Mouse (Mus musculus): Measurements from ENCODE around the gene Ly6g5c. TPM values are rescaled to one million over a fixed set of nuclear protein-coding genes. Genes with fewer than 3 reads are reported as not detected.

Ly6g5c gene
- polyA plus RNA-seq, 1 experiment from 2014 or later, result not detected

DNA sequence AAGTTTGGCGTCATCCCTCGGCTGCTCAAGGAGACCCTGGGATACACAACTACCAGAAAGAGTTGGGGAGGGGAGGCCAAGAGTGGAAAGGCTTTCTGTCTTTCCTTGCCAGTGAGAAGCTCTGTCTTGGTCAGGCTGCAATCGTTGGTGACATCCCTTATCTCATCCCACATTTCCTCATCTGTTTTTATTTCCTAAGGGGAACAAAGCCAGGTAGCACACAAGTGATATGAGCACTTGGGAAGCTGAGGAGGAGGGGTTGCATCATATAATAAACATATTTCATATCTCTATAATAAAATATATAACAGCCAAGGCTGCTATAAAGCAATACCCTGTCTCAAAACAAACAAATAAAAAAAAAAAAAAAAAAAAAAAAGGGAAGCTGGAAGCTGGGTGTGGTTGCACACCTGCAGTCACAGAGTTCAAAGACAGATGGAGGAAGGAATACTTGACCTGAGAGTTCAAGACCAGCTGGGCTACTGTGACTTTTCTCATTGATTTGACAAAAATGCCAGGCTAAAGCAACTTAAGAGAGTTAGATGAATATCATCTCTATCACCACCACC, 24.1 kb upstream of the Ly6g5c start:
- H3K36me3 ChIP-seq, result no peaks in the 10 kb centered on the region
- ATAC-seq (ENCODE audit: insufficient number of reproducible peaks, low FRiP score, low TSS enrichment, low read depth), result no peak
- 63% methylated on average over 3 of the region's 3 CpGs for WGBS

DNA sequence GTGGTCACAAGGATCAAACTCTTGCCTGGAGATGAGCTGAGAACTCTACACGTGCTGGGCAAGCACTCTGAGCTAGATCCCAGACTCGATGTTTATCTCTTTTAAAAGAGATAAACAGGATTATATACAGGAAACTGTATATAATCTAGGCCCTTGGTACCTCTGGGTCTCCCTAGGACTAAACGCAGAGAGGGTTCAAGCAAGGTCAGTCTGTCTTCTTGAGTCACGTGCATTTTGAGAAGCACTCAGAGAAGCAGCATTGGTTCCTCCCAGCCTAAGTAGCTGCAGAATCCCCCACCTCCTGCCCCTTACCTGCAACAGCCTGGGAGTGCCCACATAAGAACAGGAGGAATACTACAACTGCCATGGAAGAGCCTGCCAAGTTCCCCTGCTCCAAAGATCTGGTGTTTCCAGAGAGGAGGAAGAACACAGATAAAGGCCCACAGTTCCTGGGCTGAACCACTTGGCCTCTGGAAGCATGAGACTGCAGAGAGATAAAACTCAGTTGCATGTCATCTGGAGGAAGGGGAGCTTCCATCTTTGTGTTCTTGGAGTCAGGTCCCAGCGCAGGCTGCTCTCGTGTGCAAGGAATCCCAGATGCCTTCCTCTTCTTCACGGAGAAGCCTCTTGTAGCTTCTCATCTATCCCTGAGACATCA, 22.7 kb upstream of the Ly6g5c start, which contains the start of gene Ly6g6f:
Ly6g6f (minus strand) TSS at position 403 of the 658 bp plus-strand sequence.
- no peak for ATAC-seq (ENCODE audit: insufficient number of reproducible peaks, low FRiP score, low TSS enrichment, low read depth)

More for the DNA sequence above, 24.1 kb upstream of the Ly6g5c start:
- Histone ChIP-seq H3K9me3 (no peaks in the 10 kb centered on the region), H3K9ac (no peak overlapping the region), H3K4me1 (no peaks in the 10 kb centered on the region), H3K27me3 (no peaks in the 10 kb centered on the region; the same call in 1 of the 2 replicates), H3K4me2 (no peak overlapping the region), H3K4me3 (no peak overlapping the region), H3K27ac (no peak overlapping the region)

DNA sequence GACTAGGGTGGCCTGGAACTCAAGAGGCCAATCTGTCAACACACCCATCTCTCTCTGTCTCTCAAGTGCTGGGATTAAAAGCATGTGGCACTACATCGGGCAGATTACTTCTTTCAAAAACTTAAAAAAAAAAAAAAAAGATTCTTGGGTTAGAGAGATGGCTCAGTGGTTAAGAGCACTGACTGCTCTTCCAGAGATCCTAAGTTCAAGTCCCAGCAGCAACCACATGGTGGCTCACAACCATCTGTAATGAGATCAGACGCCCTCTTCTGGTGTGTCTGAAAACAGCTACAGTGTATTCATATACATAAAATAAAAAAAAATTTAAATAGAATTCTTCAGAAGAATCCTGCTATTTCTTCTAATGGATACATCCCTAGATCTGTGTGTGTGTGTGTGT, 19.9 kb upstream of the Ly6g5c start:
- WGBS, result 53% methylated on average over 2 of the region's 2 CpGs

More for the DNA sequence above, 22.7 kb upstream of the Ly6g5c start, which contains the start of gene Ly6g6f:
- peaks cover 6% of the 10 kb centered on the region for H3K4me1 ChIP-seq
- H3K4me3 ChIP-seq, result no peak within 1 kb of the TSS
- H3K9me3 ChIP-seq, result no peaks in the 10 kb centered on the region
- H3K36me3 ChIP-seq, result no peaks in the 10 kb centered on the region
- H3K4me2 ChIP-seq, result no peak within 1 kb of the TSS
- WGBS, result 77% methylated on average over 7 of the region's 7 CpGs
- H3K27me3 ChIP-seq, result no peaks in the 10 kb centered on the region; the same call in 1 of the 2 replicates
- H3K9ac ChIP-seq, result no peak within 1 kb of the TSS
- no peak within 1 kb of the TSS for H3K27ac ChIP-seq

DNA sequence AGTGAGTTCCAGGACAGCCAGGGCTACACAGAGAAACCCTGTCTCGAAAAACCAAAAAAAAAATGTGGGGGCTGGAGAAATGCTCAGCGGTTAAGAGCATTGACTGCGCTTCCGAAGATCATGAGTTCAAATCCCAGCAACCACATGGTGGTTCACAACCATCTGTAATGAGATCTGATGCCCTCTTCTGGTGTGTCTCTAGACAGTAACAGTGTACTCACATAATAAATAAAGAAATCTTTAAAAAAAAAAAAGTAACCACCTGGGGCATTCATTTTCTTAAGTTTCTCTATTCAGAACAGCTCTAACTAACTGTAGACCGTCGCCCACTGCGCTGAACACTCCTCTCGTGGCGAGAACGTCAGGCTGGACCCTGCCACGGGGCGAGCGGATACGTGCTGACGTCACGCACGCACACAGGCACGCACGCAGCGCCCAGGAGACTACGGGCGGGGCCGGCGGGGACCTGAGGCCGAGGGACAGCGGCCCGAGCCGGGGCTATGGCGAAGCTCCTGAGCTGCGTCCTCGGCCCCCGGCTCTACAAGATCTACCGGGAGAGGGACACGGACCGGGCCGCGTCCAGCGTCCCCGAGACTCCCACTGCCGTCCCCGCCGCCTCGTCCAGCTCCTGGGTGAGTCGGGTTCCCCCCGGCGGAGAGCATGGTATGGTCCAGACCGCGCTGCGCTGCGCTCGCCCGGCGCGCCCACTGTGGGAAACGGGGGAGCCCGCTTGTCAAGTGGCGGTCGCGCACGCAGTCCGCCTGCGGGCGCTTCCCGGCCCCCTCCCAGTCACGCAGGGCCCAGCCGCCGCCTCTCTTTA, 19.0 kb upstream of the Ly6g5c start, which contains the start of gene Abhd16a:
Abhd16a (plus strand) TSS at position 439 of the 820 bp plus-strand sequence.
- 4% methylated on average over 48 of the region's 67 CpGs for WGBS
- H3K36me3 ChIP-seq, result peaks cover 31% of the 10 kb centered on the region
- H3K27ac ChIP-seq, result peak within 1 kb of the TSS; percentile 98
- H3K9ac ChIP-seq, result peak within 1 kb of the TSS; percentile 94
- peaks cover 13% of the 10 kb centered on the region for H3K4me1 ChIP-seq
- H3K9me3 ChIP-seq, result no peaks in the 10 kb centered on the region
- no peaks in the 10 kb centered on the region; the same call in 1 of the 2 replicates for H3K27me3 ChIP-seq
- peak; percentile 96 for ATAC-seq (ENCODE audit: insufficient number of reproducible peaks, low FRiP score, low TSS enrichment, low read depth)
- peak within 1 kb of the TSS; percentile 70 for H3K4me3 ChIP-seq
- H3K4me2 ChIP-seq, result peak within 1 kb of the TSS; percentile 53

More for the DNA sequence above, 19.9 kb upstream of the Ly6g5c start:
- no peaks in the 10 kb centered on the region; the same call in 1 of the 2 replicates for H3K27me3 ChIP-seq
- no peak overlapping the region for H3K4me2 ChIP-seq
- H3K27ac ChIP-seq, result no peak overlapping the region
- ATAC-seq (ENCODE audit: insufficient number of reproducible peaks, low FRiP score, low TSS enrichment, low read depth), result no peak
- H3K4me3 ChIP-seq, result no peak overlapping the region
- no peak overlapping the region for H3K9ac ChIP-seq
- H3K36me3 ChIP-seq, result peaks cover 22% of the 10 kb centered on the region
- no peaks in the 10 kb centered on the region for H3K9me3 ChIP-seq
- H3K4me1 ChIP-seq, result peaks cover 13% of the 10 kb centered on the region

DNA sequence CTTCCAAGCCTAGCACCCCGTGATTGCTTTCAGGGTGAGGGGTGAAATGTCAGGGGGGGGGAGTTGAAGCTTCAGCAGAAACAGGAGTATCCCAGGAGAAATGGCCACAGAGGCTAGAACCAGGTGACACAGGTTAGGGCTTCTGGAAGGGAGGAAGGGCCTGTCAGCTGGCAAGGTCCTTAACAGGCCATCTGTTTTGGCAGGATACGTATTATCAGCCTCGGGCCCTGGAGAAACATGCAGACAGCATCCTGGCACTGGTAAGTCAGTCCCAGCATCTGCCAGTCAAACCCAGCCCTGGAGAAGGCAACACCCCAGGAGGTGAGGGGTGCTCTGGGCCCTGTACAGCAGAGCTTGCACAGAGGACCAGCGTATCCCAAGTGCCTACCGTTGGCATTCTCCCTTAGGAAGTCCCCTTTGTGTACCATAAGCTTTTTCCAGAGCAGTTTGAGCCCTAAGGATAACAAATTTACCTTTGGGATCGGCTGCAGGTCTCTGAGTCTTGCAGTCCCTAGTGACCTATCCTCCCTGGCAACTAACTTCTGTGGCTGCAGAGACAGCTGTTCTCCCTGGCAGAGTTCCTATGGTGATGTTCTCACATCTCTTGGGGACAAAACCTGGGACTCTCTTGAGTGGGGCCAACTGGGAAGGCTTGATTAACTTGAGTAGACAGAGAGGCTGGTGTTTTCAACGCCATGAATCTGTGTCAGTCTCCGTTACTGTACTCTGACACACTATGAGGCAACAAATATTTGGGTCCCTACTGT, 17.7 kb upstream of the Ly6g5c start:
- WGBS, result 57% methylated on average over 8 of the region's 8 CpGs
- Histone ChIP-seq H3K27ac (peak overlapping the region; percentile 98; the same call in 1 of the 2 replicates), H3K27me3 (no peaks in the 10 kb centered on the region; the same call in 1 of the 2 replicates), H3K9me3 (no peaks in the 10 kb centered on the region), H3K36me3 (peaks cover 44% of the 10 kb centered on the region), H3K4me2 (peak overlapping the region; percentile 53), H3K4me1 (peaks cover 13% of the 10 kb centered on the region), H3K4me3 (peak overlapping the region; percentile 70), H3K9ac (peak overlapping the region; percentile 94)
- no peak for ATAC-seq (ENCODE audit: insufficient number of reproducible peaks, low FRiP score, low TSS enrichment, low read depth)

DNA sequence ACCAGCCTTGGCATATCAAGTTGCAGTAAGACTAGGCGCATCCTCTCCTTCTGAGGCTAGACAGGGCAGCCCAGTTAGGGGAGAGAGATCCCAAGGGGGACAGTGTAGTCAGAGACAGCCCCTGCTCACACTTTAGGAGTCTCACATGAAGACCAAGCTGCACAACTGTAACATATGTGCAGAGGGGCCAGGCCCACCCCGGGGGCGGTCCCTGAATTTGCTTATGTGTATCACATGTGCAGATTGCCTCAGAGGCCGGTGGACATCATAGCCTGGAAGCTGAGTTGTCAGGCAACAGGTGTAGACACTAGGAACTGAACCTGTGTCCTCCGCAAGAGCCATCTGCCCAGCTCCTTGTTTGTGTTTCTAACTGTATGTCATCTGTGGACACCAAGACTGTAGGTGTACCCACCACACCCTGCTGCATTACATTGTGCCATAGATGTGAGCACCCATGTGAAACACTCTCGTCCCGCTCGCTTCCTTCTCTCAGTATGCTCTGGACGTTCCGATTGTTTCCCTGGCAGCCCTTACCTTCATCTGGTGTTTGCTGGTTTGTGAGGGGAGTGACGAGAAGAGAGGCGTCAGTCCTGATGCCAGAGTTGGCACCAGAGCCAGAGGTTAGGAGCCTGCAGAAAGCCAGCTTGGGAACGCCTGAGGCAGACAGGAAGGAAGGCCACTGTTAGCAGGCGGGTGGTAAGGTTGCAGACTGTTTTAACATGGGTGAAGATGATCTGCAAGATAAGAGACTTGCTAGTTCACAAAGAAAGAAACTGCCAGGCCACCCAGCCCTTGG, 15.5 kb upstream of the Ly6g5c start:
- Histone ChIP-seq H3K27ac (no peak overlapping the region), H3K4me2 (no peak overlapping the region), H3K4me3 (no peak overlapping the region), H3K4me1 (peaks cover 13% of the 10 kb centered on the region), H3K27me3 (no peaks in the 10 kb centered on the region), H3K9ac (no peak overlapping the region), H3K36me3 (peaks cover 67% of the 10 kb centered on the region), H3K9me3 (no peaks in the 10 kb centered on the region)
- no peak for ATAC-seq (ENCODE audit: insufficient number of reproducible peaks, low FRiP score, low TSS enrichment, low read depth)
- 82% methylated on average over 14 of the region's 14 CpGs for WGBS

DNA sequence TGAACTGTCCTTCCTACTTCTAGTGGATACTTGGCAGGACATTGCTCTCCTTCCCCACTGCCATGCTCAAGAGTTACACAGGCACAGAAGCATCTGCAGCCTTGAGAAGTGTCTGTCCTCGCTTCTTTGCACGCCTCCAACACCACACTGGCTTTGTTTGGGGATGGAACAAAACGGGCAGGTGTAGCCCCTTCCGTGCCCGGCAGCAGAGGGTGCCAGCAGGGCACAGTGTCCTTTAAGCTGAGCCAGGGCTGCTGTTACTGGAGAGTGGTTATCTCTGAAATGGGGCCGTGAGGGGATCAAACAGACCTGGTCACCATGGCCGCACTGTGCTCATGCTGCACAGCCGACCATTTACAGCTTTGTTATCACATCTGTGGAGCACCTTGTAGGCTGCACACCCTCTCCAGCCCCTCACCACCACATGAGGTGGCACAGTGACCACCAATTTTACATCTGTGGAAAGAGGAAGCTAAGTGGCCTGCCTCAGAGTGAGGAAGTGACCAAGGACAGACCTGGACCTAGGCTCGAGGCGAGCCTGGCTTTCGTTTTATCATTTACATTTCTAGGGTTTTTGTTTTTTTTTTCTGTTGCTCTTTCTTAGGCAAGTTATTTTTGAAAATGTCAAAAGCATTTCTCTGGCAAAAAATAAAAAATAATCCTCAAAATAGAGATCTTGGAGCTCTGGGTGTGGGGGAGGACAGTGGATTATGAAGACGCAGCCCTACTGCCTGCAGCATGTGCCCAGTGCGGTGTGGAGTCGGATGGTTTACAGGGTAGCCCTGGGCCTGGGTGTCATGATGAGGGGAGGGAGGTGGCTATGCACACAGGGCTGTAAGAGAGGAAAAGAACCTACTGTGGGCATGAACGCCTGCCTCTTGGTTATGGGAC, 13.4 kb upstream of the Ly6g5c start:
- Histone ChIP-seq H3K27me3 (no peaks in the 10 kb centered on the region), H3K4me3 (no peak overlapping the region), H3K4me2 (no peak overlapping the region), H3K36me3 (peaks cover 88% of the 10 kb centered on the region), H3K9ac (no peak overlapping the region), H3K4me1 (peaks cover 13% of the 10 kb centered on the region), H3K9me3 (no peaks in the 10 kb centered on the region), H3K27ac (no peak overlapping the region)
- ATAC-seq (ENCODE audit: insufficient number of reproducible peaks, low FRiP score, low TSS enrichment, low read depth), result no peak
- WGBS, result 92% methylated on average over 15 of the region's 15 CpGs

DNA sequence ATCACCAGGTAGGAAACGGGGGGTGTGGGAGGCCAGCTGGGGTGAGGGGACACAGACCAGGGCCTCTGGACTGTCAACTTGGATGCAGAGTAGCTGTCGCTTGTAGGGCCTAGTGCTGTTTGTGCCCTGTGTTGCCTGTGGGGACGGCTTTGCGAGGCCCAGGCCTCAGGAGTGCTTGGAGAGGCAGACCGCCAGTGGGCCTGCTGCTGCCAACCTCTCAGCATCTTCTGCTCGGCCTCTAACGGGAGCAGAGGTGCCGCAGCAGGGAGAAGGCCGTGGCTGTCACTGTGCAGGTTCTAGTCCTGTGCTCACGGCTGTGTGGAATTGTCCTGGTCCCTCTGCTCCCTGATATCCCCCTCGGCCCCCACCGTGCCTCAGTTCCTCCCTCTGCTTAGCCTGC, 11.5 kb upstream of the Ly6g5c start:
- 87% methylated on average over 12 of the region's 12 CpGs for WGBS
- ATAC-seq (ENCODE audit: insufficient number of reproducible peaks, low FRiP score, low TSS enrichment, low read depth), result no peak
- Histone ChIP-seq H3K4me1 (no peaks in the 10 kb centered on the region), H3K27ac (no peak overlapping the region), H3K4me2 (no peak overlapping the region), H3K9ac (no peak overlapping the region), H3K36me3 (peaks cover 98% of the 10 kb centered on the region), H3K27me3 (no peaks in the 10 kb centered on the region), H3K4me3 (no peak overlapping the region), H3K9me3 (no peaks in the 10 kb centered on the region)

DNA sequence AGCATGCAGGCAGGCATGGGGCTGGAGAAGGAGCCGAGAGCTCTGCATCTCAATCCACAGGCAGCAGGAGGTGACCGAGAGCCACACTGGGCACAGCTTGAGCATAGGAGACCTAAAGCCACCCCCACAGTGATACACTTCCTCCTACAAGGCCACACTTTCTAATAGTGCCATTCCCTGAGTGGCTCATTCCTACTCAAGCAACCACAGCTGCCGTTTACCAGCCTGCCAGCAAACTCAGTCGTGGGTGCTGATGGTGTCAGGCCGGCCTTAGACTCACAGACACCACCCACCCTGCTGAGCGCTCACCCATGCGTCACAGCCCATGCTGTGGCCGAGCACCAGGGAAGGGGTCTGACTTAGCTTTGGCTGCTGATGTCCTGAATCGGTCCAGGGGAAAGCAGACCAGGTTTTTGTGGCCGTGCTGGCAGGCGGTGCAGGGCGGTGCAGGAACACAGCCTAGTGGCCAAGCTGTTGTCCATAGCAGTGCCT, 10.9 kb upstream of the Ly6g5c start:
- no peak for ATAC-seq (ENCODE audit: insufficient number of reproducible peaks, low FRiP score, low TSS enrichment, low read depth)
- no peaks in the 10 kb centered on the region for H3K4me1 ChIP-seq
- 0 out of 2 replicates have a peak overlapping the region, but pooled peaks have one; percentile 2 for H3K9ac ChIP-seq
- 88% methylated on average over 12 of the region's 12 CpGs for WGBS
- H3K27me3 ChIP-seq, result no peaks in the 10 kb centered on the region
- no peak overlapping the region for H3K4me2 ChIP-seq
- H3K4me3 ChIP-seq, result no peak overlapping the region
- peaks cover 100% of the 10 kb centered on the region for H3K36me3 ChIP-seq
- no peak overlapping the region for H3K27ac ChIP-seq
- no peaks in the 10 kb centered on the region for H3K9me3 ChIP-seq

DNA sequence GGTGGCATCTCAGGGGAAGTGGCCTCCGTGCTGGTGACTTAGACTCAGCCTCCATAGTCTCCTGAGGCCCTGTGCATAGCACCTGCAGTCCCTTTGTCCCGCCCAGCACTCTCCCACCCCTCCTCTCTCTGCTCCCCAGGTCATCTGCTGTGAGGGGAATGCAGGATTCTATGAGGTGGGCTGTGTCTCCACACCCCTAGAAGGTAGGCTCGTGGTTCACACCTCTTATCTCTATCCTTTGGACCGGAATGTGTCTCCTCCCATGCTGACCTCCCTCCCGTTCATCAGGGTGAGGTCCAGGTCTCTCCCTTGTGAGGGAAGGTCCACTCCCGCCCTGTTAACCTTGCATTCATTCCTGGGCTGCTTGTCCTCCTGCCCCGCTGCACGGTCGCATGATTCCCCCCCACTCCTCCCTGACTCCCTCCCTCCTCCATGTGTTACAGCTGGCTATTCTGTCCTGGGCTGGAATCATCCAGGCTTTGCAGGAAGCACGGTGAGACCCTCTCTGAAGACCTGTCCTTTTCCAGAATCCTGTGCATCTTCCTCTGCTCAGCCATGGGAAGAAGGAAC, 7.8 kb upstream of the Ly6g5c start:
- 77% methylated on average over 10 of the region's 10 CpGs for WGBS
- Histone ChIP-seq H3K4me1 (no peaks in the 10 kb centered on the region), H3K9ac (no peak overlapping the region), H3K4me3 (no peak overlapping the region), H3K9me3 (no peaks in the 10 kb centered on the region), H3K36me3 (peaks cover 91% of the 10 kb centered on the region), H3K27ac (no peak overlapping the region), H3K27me3 (no peaks in the 10 kb centered on the region), H3K4me2 (no peak overlapping the region)
- ATAC-seq (ENCODE audit: insufficient number of reproducible peaks, low FRiP score, low TSS enrichment, low read depth), result no peak
